In genomic region chr9:46632576-46632975, GRCm38 (mm10) we compare ENCODE assay signal across 10 mouse cellular contexts.
DNase-seq lines count a peak whose midpoint lies in the region.
"Had no signal": no experiment of that assay in that cellular context is flagged by ENCODE, and none has a peak within 500 bp of the region (broad histone marks: within the 10 kb centered on the region; RNA-seq: fewer than 3 reads in every experiment).

No protein-coding gene starts in this region.

- no peak overlapping the region for H3K27ac ChIP-seq in hindbrain, embryonic 10.5 days
- H3K27ac ChIP-seq: gastrocnemius, adult 2 months had no signal

- no peaks in the 10 kb centered on the region for H3K27me3 ChIP-seq in hindbrain, embryonic 10.5 days (ENCODE audit: insufficient read depth, poor library complexity, severe bottlenecking)

- DNase-seq in gastrocnemius, postnatal 14 days, result peak; percentile 8
- DNase-seq in gastrocnemius, postnatal 10 days, result no peak
- peak; percentile 87 to 88 for DNase-seq in cerebellum, postnatal 14 days
- peak; percentile 87 for DNase-seq in layer of hippocampus, adult 9-11 months
- peak; percentile 79 to 87 for DNase-seq in right cerebral cortex, postnatal 10 days (ENCODE audit: low spot score in 2 of 2)
- DNase-seq in natural killer cell, adult 2 months (ENCODE audit: low spot score in 2 of 2), result no peak
- DNase-seq in thymus, postnatal 0 days (ENCODE audit: low spot score), result no peak
- DNase-seq in hindbrain, embryonic 10.5 days (ENCODE audit: low spot score), result no peak
- DNase-seq: gastrocnemius, adult 2 months; kidney, adult 18-20 months had no signal

- intact Hi-C loops in gastrocnemius, postnatal 14 days (cut with DNase I; ENCODE audit: low total_unique reads), result no loop called here

- WGBS in hindbrain, embryonic 10.5 days, result 90% methylated on average over 10 of the region's 10 CpGs

- H3K4me3 ChIP-seq in hindbrain, embryonic 10.5 days, result no peak overlapping the region
- H3K4me3 ChIP-seq: gastrocnemius, adult 2 months had no signal

- 0 out of 2 replicates have a peak, but pooled peaks cover 6% of the 10 kb centered on the region for H3K4me1 ChIP-seq in hindbrain, embryonic 10.5 days (replicated peaks)

- no peaks in the 10 kb centered on the region for H3K36me3 ChIP-seq in hindbrain, embryonic 10.5 days

- H3K9me3 ChIP-seq in hindbrain, embryonic 10.5 days, result no peaks in the 10 kb centered on the region

Comparison
In these comparisons a context has a peak if more than half of its experiments do, and no peak if none do; other contexts are left out.
1. DNase-seq: peak in gastrocnemius, postnatal 14 days (single experiment), cerebellum, postnatal 14 days (2 of 2), layer of hippocampus, adult 9-11 months (single experiment) and right cerebral cortex, postnatal 10 days (2 of 2); none in gastrocnemius, postnatal 10 days (single experiment), natural killer cell, adult 2 months (0 of 2), thymus, postnatal 0 days (single experiment) and hindbrain, embryonic 10.5 days (single experiment).